In the genomic region with DNA sequence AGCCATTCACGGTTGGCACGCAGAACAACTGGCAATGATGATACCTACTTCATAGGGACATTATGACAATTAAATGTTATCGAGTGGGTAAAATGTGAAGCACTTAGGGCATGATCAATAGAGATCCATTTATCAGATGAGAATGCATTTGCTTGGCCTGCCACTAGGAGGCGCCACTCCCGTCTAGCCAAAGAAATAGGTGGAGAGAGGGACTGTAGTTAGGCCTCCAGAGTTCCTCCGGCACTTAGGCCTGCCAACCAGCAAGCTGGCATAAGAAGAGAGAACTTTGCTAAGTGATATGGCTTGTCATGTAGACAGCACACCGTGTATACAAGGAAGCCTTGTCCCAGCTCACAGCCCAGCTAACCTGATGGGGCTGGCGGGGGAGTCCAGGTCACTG, we compare ENCODE assay signal across 9 mouse cellular contexts. TPM values are rescaled to one million over a fixed set of nuclear protein-coding genes. Genes with fewer than 3 reads are reported as not detected.
A peak's percentile ranks its signal among the peaks of the same experiment; 100 is the strongest.
DNase-seq lines count a peak whose midpoint lies in the region; ATAC-seq and TF ChIP-seq lines count a peak whose summit lies in the region.
"Had no signal": no experiment of that assay in that cellular context is flagged by ENCODE, and none has a peak within 500 bp of the region (broad histone marks: within the 10 kb centered on the region; RNA-seq: fewer than 3 reads in every experiment).

No protein-coding gene starts in this region.

- no peak overlapping the region for H3K27ac ChIP-seq in midbrain, embryonic 10.5 days (replicated peaks)
- H3K27ac ChIP-seq in midbrain, embryonic 13.5 days: no peak overlapping the region
- no peak overlapping the region for H3K27ac ChIP-seq in bone marrow, adult 2 months (ENCODE audit: control insufficient read depth, insufficient read depth, low read depth, low read length, poor library complexity)
- no peak overlapping the region for H3K27ac ChIP-seq in liver, postnatal 0 days (ENCODE audit: low read depth)

- no peak for TF ChIP-seq POLR2A in bone marrow, adult 2 months (IDR thresholded peaks at IDR 0.05; ENCODE audit: borderline replicate concordance, control insufficient read depth, low read depth, low read length)

- no peak for ATAC-seq in midbrain, embryonic 13.5 days
- no peak for ATAC-seq in liver, postnatal 0 days
- ATAC-seq in frontal cortex, adult (ENCODE audit: low TSS enrichment): no peak

- H3K4me2 ChIP-seq in midbrain, embryonic 13.5 days (replicated peaks): no peak overlapping the region
- no peak overlapping the region for H3K4me2 ChIP-seq in liver, postnatal 0 days (ENCODE audit: low read depth, low read length)

- peaks cover 37% of the 10 kb centered on the region for H3K4me1 ChIP-seq in midbrain, embryonic 10.5 days
- H3K4me1 ChIP-seq in midbrain, embryonic 13.5 days (replicated peaks): peaks cover 34% of the 10 kb centered on the region
- peaks cover 2% of the 10 kb centered on the region; the same call in 1 of the 2 replicates for H3K4me1 ChIP-seq in bone marrow, adult 2 months (ENCODE audit: control insufficient read depth, insufficient read depth, low read length)
- peaks cover 3% of the 10 kb centered on the region for H3K4me1 ChIP-seq in liver, postnatal 0 days (ENCODE audit: insufficient read depth)

- no peak overlapping the region for H3K4me3 ChIP-seq in midbrain, embryonic 10.5 days
- no peak overlapping the region for H3K4me3 ChIP-seq in midbrain, embryonic 13.5 days (replicated peaks)
- no peak overlapping the region for H3K4me3 ChIP-seq in bone marrow, adult 2 months (replicated peaks; ENCODE audit: control insufficient read depth, low read depth, low read length)
- no peak overlapping the region for H3K4me3 ChIP-seq in liver, postnatal 0 days (ENCODE audit: low read depth, low read length)
- H3K4me3 ChIP-seq: myocyte had no signal

- H3K36me3 ChIP-seq in midbrain, embryonic 10.5 days: peaks cover 75% of the 10 kb centered on the region
- peaks cover 64% of the 10 kb centered on the region for H3K36me3 ChIP-seq in midbrain, embryonic 13.5 days
- peaks cover under 1% of the 10 kb centered on the region; the same call in 1 of the 2 replicates for H3K36me3 ChIP-seq in liver, postnatal 0 days (replicated peaks; ENCODE audit: insufficient read depth, low read length)

- no peaks in the 10 kb centered on the region for H3K9me3 ChIP-seq in midbrain, embryonic 10.5 days (replicated peaks)
- H3K9me3 ChIP-seq in midbrain, embryonic 13.5 days: no peaks in the 10 kb centered on the region
- H3K9me3 ChIP-seq in liver, postnatal 0 days (ENCODE audit: low read length): no peaks in the 10 kb centered on the region

- H3K9ac ChIP-seq in midbrain, embryonic 13.5 days (replicated peaks): no peak overlapping the region
- no peak overlapping the region for H3K9ac ChIP-seq in liver, postnatal 0 days (replicated peaks)

- TF ChIP-seq CTCF in bone marrow, adult 2 months (IDR thresholded peaks at IDR 0.05; ENCODE audit: control insufficient read depth, insufficient read depth, low read length): peak; percentile 88
- TF ChIP-seq CTCF in liver, postnatal 0 days (IDR thresholded peaks at IDR 0.05; ENCODE audit: low read depth): peak; percentile 94

- H3K27me3 ChIP-seq in midbrain, embryonic 10.5 days (ENCODE audit: low read depth, poor library complexity, severe bottlenecking): no peaks in the 10 kb centered on the region
- no peaks in the 10 kb centered on the region for H3K27me3 ChIP-seq in midbrain, embryonic 13.5 days
- 0 out of 2 replicates have a peak, but pooled peaks cover 5% of the 10 kb centered on the region for H3K27me3 ChIP-seq in liver, postnatal 0 days (ENCODE audit: insufficient read depth, low read length)

- DNase-seq in gastrocnemius, adult 18-20 months (ENCODE audit: low spot score): peak; percentile 37
- no peak for DNase-seq in gastrocnemius, postnatal 4 days (ENCODE audit: low spot score in 2 of 2)
- peak; percentile 67 for DNase-seq in midbrain, embryonic 10.5 days (ENCODE audit: low spot score)
- peak; percentile 71 for DNase-seq in liver, postnatal 0 days
- peak; percentile 60 for DNase-seq in thymus, postnatal 25 days

- 47% methylated on average over 8 of the region's 8 CpGs for WGBS in midbrain, embryonic 10.5 days
- 51% methylated on average over 8 of the region's 8 CpGs for WGBS in midbrain, embryonic 13.5 days
- WGBS in bone marrow, adult 2 months: 50% methylated on average over 8 of the region's 8 CpGs
- WGBS in liver, postnatal 0 days (ENCODE audit: insufficient replicate concordance): 50% methylated on average over 8 of the region's 8 CpGs

- TF ChIP-seq EP300 in liver, postnatal 0 days (IDR thresholded peaks at IDR 0.05; ENCODE audit: low read depth): no peak

RNA-seq across cellular contexts. Expression of gene Gm17606, which starts 3.8 kb away (rescaled TPM):
- total RNA-seq in gastrocnemius, adult 18-20 months (2021): not detected
- not detected for total RNA-seq in gastrocnemius, postnatal 4 days (2021)
- polyA plus RNA-seq in midbrain, embryonic 10.5 days (2016; fragmentation: Nextera tagmentation; extraction: Ambion mirVana): not detected in 2 replicates
- not detected in 2 replicates for polyA plus RNA-seq in midbrain, embryonic 13.5 days (2015; fragmentation: Nextera tagmentation; extraction: Ambion mirVana)
- not detected in 2 replicates for polyA plus RNA-seq in bone marrow, adult 2 months (2011; ENCODE audit: insufficient read depth, insufficient read length, low replicate concordance, missing spikeins)
- polyA plus RNA-seq in liver, postnatal 0 days (2015; fragmentation: Nextera tagmentation; extraction: Ambion mirVana): not detected in 2 replicates
- polyA plus RNA-seq: myocyte had no signal

RNA-seq across cellular contexts. Expression of gene Cdh24, which starts 4.2 kb away (rescaled TPM):
- under 1 TPM; 0.07 to 0.11 TPM for total RNA-seq in gastrocnemius, adult 18-20 months (2021)
- total RNA-seq in gastrocnemius, postnatal 4 days (2021): 1 to 10 TPM; 3.2 to 3.5 TPM
- 4.1 and 4.6 TPM in 2 replicates for polyA plus RNA-seq in midbrain, embryonic 10.5 days (2016; fragmentation: Nextera tagmentation; extraction: Ambion mirVana)
- 9.5 and 12.3 TPM in 2 replicates for polyA plus RNA-seq in midbrain, embryonic 13.5 days (2015; fragmentation: Nextera tagmentation; extraction: Ambion mirVana)
- 4.1 and 7.0 TPM in 2 replicates for polyA plus RNA-seq in bone marrow, adult 2 months (2011; ENCODE audit: insufficient read depth, insufficient read length, low replicate concordance, missing spikeins)
- 0.09 and 0.11 TPM in 2 replicates for polyA plus RNA-seq in liver, postnatal 0 days (2015; fragmentation: Nextera tagmentation; extraction: Ambion mirVana)

RNA-seq across cellular contexts. Expression of gene Psmb11, which starts 15.7 kb away (rescaled TPM):
- total RNA-seq in gastrocnemius, adult 18-20 months (2021): not detected
- total RNA-seq in gastrocnemius, postnatal 4 days (2021): not detected
- 0.06 and 0.12 TPM in 2 replicates for polyA plus RNA-seq in midbrain, embryonic 10.5 days (2016; fragmentation: Nextera tagmentation; extraction: Ambion mirVana)
- 0.15 TPM in 1 of 2 replicates, not detected in the other for polyA plus RNA-seq in midbrain, embryonic 13.5 days (2015; fragmentation: Nextera tagmentation; extraction: Ambion mirVana)
- 0.47 TPM in 1 of 2 replicates, not detected in the other for polyA plus RNA-seq in bone marrow, adult 2 months (2011; ENCODE audit: insufficient read depth, insufficient read length, low replicate concordance, missing spikeins)
- polyA plus RNA-seq in liver, postnatal 0 days (2015; fragmentation: Nextera tagmentation; extraction: Ambion mirVana): not detected in 2 replicates
- polyA plus RNA-seq: myocyte had no signal

RNA-seq across cellular contexts. Expression of gene Psmb5, which starts 19.1 kb away (rescaled TPM):
- 100 to 1,000 TPM; 162 to 169 TPM for total RNA-seq in gastrocnemius, adult 18-20 months (2021)
- total RNA-seq in gastrocnemius, postnatal 4 days (2021): 100 to 1,000 TPM; 173 to 176 TPM
- polyA plus RNA-seq in midbrain, embryonic 10.5 days (2016; fragmentation: Nextera tagmentation; extraction: Ambion mirVana): 470 and 478 TPM in 2 replicates
- polyA plus RNA-seq in midbrain, embryonic 13.5 days (2015; fragmentation: Nextera tagmentation; extraction: Ambion mirVana): 438 and 468 TPM in 2 replicates
- 69.3 and 91.4 TPM in 2 replicates for polyA plus RNA-seq in bone marrow, adult 2 months (2011; ENCODE audit: insufficient read depth, insufficient read length, low replicate concordance, missing spikeins)
- 148 and 157 TPM in 2 replicates for polyA plus RNA-seq in liver, postnatal 0 days (2015; fragmentation: Nextera tagmentation; extraction: Ambion mirVana)

RNA-seq across cellular contexts. Expression of gene 4931414P19Rik, which starts 31.2 kb away (rescaled TPM):
- total RNA-seq in gastrocnemius, adult 18-20 months (2021): 1 to 10 TPM; 2.6 to 3.9 TPM
- total RNA-seq in gastrocnemius, postnatal 4 days (2021): 1 to 10 TPM; 4.3 to 6.8 TPM
- 10.7 and 11.0 TPM in 2 replicates for polyA plus RNA-seq in midbrain, embryonic 10.5 days (2016; fragmentation: Nextera tagmentation; extraction: Ambion mirVana)
- polyA plus RNA-seq in midbrain, embryonic 13.5 days (2015; fragmentation: Nextera tagmentation; extraction: Ambion mirVana): 8.7 and 9.3 TPM in 2 replicates
- 6.6 and 10.2 TPM in 2 replicates for polyA plus RNA-seq in bone marrow, adult 2 months (2011; ENCODE audit: insufficient read depth, insufficient read length, low replicate concordance, missing spikeins)
- 1.2 and 1.4 TPM in 2 replicates for polyA plus RNA-seq in liver, postnatal 0 days (2015; fragmentation: Nextera tagmentation; extraction: Ambion mirVana)

Comparison
In these comparisons a context has a peak if more than half of its experiments do, and no peak if none do; other contexts are left out.
1. DNase-seq: peak in gastrocnemius, adult 18-20 months (single experiment), midbrain, embryonic 10.5 days (single experiment), liver, postnatal 0 days (single experiment) and thymus, postnatal 25 days (single experiment); none in gastrocnemius, postnatal 4 days (0 of 2).